Mouse (Mus musculus) thymus, postnatal 10 days (tissue): Measurements from ENCODE around the gene C2cd4d.

Source experiments
- DNase-seq, 2 experiments: peaks; one replicate each; pipeline ENCODE4 v3.0.0; 2021; ENCODE audit warnings: low spot score in 2 of 2

C2cd4d gene

GRCm38 (mm10) chr3:94375861-94376260, 13.6 kb downstream of the C2cd4d start:
- peak; percentile 77 to 78 for DNase-seq

DNA sequence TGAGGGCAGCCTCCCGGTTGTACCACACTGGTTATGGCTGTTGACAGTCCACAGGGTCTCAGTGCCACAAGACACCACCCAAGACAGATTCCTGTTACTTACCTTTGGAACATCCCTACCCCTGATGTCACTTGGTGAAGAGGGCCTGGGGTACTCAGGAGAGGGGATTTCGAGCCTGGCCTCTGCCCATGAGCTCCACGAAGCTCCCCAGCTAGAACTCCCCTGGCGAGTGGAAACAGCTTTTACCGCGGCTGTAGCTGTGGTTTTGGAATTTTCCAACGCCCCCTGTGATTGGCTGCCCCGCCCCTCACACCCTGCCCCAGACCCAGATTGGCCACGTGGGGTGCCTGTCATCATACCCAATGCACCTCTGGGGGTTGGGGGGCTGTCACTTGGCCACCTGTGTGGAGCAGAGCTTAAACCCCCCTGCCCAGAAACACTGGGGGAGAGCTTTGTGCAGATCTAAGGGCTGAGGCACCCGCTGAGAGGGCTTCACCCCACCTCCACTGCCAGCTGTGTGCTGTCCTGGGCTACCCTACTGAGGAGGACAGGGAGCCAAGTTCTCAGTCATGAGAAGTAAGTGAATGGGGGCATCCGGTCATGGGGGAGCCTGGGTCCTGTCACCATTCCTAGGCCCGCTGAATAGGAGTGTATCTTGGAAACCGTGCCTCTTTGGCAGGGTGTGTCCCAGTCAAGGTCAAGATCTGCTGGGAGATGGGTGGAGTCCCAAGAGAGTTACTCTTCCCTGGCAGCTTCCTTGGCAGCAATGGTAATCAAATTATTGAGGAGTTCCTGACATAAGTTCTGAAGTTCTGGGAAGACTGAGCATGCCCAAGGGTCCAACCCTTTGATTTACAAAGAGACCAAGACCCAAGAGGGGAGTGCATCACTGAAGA, 15.0 kb downstream of the C2cd4d start:
- peak; percentile 97 to 98 for DNase-seq

- DNase-seq = peak in 1 of 2 experiments; percentile 26
These were observed 17.7 kb downstream of the C2cd4d start for GRCm38 (mm10) chr3:94379831-94380510.

DNA sequence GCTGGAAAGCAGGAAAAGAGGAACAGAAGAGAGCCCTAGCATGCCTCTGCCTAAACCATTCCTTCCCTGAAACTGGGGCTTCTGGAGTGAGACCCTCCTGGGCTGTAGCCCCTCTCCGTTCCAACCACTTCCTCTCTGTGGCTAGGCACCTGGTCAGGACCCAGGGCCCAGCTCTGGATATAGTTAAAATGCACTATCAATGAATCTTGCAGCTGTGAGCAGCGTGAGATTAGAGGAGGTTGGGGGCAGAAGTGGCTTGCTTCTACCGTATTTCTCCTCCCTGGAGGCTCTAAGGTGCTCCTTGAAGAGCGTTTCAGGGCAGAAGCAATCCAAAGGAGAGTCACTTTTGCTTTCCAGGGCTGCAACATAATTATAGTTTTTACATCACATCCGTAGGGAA, 20.1 kb downstream of the C2cd4d start:
- DNase-seq = peak; percentile 69 to 73

DNA sequence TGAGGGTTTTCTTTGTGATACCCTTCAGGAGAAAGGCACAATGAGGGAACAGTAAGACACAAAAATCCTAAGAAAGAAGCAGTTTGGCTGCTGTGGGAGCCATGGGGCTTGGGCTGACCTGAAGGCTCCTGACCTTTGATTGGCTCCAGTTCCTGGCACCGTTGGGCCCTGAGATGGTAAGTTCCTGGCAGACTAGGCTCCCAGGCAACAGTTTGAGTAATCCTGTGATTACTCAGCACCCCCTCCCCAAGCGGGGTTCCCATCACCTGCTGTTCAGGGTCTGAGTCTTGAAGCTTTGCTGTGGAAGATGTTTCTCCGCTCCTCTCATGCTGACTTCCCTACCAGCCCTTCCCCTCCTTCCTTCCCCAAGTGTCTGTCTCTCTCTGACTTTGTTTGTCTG, 21.2 kb downstream of the C2cd4d start:
- peak; percentile 40 to 43 for DNase-seq

- peak; percentile 75 to 84 for DNase-seq
These were observed 24.4 kb downstream of the C2cd4d start for GRCm38 (mm10) chr3:94386671-94387070.

GRCm38 (mm10) chr3:94387391-94387790, 25.2 kb downstream of the C2cd4d start:
- peak; percentile 23 to 40 for DNase-seq

DNA sequence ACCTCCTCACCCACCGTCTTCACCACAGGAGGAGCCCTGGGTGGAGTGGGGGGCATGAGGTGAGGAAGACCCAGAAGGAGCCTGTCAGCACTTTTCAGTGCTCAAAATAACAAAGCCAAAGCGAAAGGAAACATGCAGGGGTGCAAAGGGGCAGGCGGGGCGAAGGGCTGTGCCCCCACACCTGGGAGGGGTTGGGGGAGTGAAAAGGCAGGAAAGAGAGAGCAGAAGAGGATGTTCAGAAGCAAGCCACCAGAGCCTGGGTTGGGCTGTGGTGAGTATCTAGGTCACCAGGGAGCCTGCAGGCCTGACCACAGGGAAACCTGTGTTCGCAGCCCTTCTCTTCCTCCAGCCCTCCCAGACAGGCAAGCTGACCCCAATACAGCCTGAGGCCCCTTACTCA, 25.8 kb downstream of the C2cd4d start:
- peak; percentile 86 to 91 for DNase-seq

GRCm38 (mm10) chr3:94389420-94389819, 27.2 kb downstream of the C2cd4d start:
- peak; percentile 12 to 25 for DNase-seq

DNA sequence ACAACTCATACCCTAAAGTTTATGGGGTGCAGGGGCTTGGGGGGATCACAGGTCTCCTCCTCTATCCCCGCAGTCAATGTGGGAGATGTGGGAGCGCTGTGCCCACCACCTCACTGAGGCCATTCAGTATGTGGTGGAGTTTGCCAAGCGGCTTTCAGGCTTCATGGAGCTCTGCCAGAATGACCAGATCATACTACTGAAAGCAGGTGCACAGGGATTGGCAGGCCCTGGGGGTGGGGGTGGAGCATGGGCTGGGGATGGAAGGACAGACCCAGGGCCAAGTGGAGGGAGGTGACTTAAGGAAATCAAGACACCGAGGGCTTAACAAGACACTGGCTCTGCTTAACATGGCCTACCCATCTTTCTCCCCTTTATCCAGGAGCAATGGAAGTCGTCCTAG, 28.8 kb downstream of the C2cd4d start:
- no peak for DNase-seq

GRCm38 (mm10) chr3:94392128-94392527, 29.9 kb downstream of the C2cd4d start:
- no peak for DNase-seq

DNA sequence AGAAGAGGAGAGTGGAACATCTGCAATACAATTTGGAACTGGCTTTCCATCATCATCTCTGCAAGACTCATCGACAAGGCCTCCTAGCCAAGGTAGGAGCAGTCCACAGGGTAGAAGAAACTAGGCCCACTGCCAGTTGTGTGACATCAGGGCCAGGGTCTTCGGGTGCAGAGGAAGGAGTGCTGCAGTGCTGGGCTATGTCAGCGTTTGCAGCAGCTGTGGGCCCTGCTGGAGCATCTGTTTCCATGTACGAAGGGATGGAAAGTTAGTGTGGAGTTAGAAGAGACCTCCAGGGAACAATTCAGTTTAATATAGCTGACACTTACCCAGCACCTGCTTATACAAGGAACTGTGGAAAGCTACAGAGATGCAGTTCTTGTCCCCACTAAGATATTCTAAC, 30.8 kb downstream of the C2cd4d start:
- DNase-seq = no peak

DNA sequence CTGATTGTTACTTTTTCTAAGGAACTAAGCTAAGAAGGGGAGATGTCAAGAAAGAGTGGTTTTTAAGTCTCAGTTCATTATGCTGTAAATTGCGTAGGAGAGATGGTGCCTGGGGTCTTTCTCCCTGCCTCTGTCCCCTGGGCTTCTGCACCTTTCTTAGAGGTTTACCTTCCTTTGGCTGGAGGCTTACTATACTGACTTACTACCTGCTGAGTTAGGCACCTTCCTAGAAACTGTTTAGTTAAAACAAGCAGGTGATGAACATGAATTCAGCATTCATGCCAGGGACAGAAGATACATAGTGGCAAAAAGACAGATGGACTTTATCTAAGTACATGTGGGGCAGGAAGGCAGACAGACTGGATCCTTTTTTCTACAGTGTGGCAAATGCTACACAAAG, 34.1 kb downstream of the C2cd4d start:
- no peak for DNase-seq

DNA sequence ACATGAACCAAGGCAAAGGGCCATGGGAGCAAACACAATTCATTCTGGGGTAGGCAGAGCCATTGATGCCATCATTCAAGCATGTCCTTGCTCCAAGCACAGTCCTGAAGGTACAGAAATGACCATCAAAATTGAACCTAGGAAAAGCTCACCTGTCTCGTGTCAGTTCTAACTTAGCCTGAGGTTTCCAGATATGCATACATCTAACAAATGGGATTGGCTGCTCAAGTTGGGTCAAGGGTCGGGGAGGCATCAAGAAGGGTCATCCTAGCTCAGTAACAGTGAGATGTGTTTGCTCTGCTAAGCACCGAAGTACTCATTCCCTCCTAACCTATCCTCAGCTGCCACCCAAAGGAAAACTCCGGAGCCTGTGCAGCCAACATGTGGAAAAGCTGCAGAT, 34.6 kb downstream of the C2cd4d start:
- DNase-seq = no peak

DNA sequence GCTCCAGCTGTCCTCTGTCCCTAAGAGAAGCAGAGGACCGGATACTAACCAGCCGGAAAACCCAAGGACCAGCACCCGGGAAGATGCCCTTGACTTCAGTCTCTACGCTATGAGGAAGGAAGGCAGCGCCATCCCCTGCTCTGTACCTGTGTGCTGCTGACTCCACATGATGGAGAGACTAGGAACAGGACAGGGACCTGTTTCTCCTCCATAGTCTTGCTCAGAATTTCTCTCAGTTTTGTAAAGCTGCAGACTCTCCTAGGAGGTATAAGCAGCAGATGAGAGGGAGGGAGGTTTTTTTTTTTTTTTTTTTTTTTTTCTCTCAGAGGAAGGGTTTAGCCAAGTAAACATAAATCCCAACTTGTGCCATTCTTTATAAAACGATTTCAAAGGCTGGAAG, 36.0 kb downstream of the C2cd4d start, which contains the start of gene Lingo4:
Gene Lingo4 (plus strand): TSS at position 301 of the 400 bp plus-strand sequence.
- peak in 1 of 2 experiments; percentile 4 for DNase-seq

GRCm38 (mm10) chr3:94398943-94399481, 36.8 kb downstream of the C2cd4d start:
- DNase-seq = peak; percentile 54 to 58

GRCm38 (mm10) chr3:94399663-94400310, 37.5 kb downstream of the C2cd4d start:
- DNase-seq = peak; percentile 4 to 10

DNA sequence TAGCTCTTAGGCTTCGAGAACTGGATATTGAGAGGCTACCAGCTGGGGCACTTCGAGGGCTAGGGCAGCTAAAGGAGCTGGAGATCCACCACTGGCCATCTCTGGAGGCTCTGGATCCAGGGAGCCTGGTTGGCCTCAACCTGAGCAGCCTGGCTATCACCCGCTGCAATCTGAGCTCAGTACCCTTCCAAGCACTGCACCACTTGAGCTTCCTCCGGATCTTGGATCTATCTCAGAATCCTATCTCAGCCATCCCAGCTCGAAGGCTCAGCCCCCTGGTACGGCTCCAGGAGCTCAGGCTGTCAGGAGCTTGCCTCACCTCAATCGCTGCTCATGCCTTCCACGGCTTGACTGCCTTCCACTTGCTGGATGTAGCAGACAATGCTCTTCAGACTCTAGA, 40.2 kb downstream of the C2cd4d start:
- DNase-seq = no peak

GRCm38 (mm10) chr3:94404366-94405054, 42.3 kb downstream of the C2cd4d start:
- DNase-seq = peak; percentile 36 to 42

- no peak for DNase-seq
These were observed 43.3 kb downstream of the C2cd4d start for GRCm38 (mm10) chr3:94405561-94405960.

DNA sequence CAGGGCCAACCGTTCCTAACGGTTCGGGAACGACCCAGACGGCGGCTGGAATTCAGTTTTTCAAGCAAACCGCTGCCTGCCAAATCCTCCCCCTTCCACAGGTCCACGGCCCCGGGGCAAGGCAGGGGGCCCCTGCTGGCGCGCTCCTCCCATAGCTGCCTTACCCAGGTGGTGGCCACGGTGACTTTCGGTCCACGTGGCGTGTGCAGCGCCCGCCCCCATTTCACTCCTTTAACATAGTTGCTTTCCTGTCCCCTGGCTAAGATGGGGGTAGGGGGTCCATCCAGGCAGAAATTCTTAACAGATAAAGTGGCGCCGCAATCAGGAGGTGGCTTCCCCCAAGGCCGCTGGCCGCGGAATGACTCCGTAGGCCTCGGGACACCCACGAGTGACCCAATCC, 50.3 kb downstream of the C2cd4d start:
- DNase-seq = no peak
